Mouse (Mus musculus): ENCODE measurements at regions not wholly inside any gene's neighbourhood (a gene's known extent, or its start where the extent isn't known, plus 50 kb on each side); places are given as distances from the start of the nearest gene placed in this dataset.
"Not testable (repeated sequence)": the region's sequence is repeated elsewhere in the genome, so short reads cannot be mapped to it uniquely, and the experiment has no call there.

DNA sequence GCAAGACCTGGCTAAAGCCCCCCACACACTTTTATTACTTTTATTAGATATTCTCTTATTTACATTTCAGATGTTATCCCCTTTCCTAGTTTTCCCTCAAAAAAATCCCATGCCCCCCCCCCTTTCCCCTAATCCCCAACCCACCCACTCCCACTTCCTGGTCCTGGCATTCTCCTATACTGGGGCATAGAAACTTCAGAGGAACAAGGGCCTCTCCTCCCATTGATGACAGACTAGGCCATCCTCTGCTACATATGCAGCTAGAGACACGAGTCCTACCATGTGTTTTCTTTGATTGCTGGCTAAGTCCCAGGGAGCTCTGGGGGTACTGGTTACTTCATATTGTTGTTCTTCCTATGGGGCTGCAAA is 116.8 kb downstream of the Rfpl4b start:
- not testable (repeated sequence) for H3K4me1 ChIP-seq (ENCODE audit: insufficient read depth); H3K4me3 ChIP-seq (ENCODE audit: low read depth, low read length); H3K27me3 ChIP-seq (ENCODE audit: insufficient read depth, low read length); H3K9me3 ChIP-seq (ENCODE audit: low read depth, low read length); DNase-seq; H3K9ac ChIP-seq; H3K36me3 ChIP-seq (ENCODE audit: insufficient read depth); H3K27ac ChIP-seq (ENCODE audit: low read depth); H3K4me2 ChIP-seq
- 0 out of 2 replicates have a peak, but pooled peaks have one; percentile 24 for ATAC-seq (ENCODE audit: insufficient read depth)
- WGBS, result 46% methylated on average over 1 of the region's 1 CpGs

GRCm38 (mm10) chr10:38703954-38704761 is 117.4 kb downstream of the Rfpl4b start:
- no peak overlapping the region for H3K4me2 ChIP-seq
- H3K9ac ChIP-seq, result no peak overlapping the region
- peak; percentile 56; the same call in 1 of the 2 replicates for ATAC-seq (ENCODE audit: insufficient read depth)
- no peak for TF ChIP-seq CTCF (IDR thresholded peaks at IDR 0.05; ENCODE audit: low read depth)
- H3K4me3 ChIP-seq (ENCODE audit: low read depth, low read length), result no peak overlapping the region
- H3K27me3 ChIP-seq (ENCODE audit: insufficient read depth, low read length), result no peaks in the 10 kb centered on the region
- no peaks in the 10 kb centered on the region for H3K9me3 ChIP-seq (ENCODE audit: low read depth, low read length)
- WGBS, result 53% methylated on average over 4 of the region's 4 CpGs
- no peaks in the 10 kb centered on the region for H3K36me3 ChIP-seq (ENCODE audit: insufficient read depth)
- no peaks in the 10 kb centered on the region for H3K4me1 ChIP-seq (ENCODE audit: insufficient read depth)
- DNase-seq, result peak; percentile 76
- no peak overlapping the region for H3K27ac ChIP-seq (ENCODE audit: low read depth)

DNA sequence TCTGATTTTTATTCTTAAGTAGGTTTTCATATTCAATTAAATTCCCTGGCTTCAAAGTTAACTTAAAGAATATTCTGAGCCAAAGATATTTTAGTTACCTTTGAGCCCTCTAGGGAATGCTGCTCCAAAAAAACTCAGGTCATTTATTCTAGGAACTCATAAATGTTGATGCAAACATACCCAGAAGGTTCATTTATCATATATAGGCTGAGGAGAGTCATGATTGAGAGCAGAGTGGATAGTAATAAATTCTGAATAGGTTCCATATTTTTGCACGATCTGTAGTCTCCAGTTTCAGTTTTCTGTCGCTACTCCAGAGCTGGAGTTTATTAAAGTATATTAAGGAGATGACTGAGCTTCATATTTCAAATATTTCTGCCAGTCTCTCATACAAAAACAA is 144.1 kb downstream of the Rfpl4b start:
- H3K4me2 ChIP-seq, result no peak overlapping the region
- H3K9ac ChIP-seq, result no peak overlapping the region
- 68% methylated on average over 2 of the region's 2 CpGs for WGBS
- DNase-seq, result no peak
- no peak for TF ChIP-seq CTCF (IDR thresholded peaks at IDR 0.05; ENCODE audit: low read depth)
- no peak overlapping the region for H3K4me3 ChIP-seq (ENCODE audit: low read depth, low read length)
- no peaks in the 10 kb centered on the region; the same call in 1 of the 2 replicates for H3K9me3 ChIP-seq (ENCODE audit: low read depth, low read length)
- H3K27me3 ChIP-seq (ENCODE audit: insufficient read depth, low read length), result no peaks in the 10 kb centered on the region
- H3K36me3 ChIP-seq (ENCODE audit: insufficient read depth), result no peaks in the 10 kb centered on the region
- ATAC-seq (ENCODE audit: insufficient read depth), result no peak
- no peaks in the 10 kb centered on the region for H3K4me1 ChIP-seq (ENCODE audit: insufficient read depth)
- H3K27ac ChIP-seq (ENCODE audit: low read depth), result no peak overlapping the region

GRCm38 (mm10) chr10:38668610-38669009 is 153.0 kb downstream of the Rfpl4b start:
- H3K27ac ChIP-seq (ENCODE audit: low read depth), result no peak overlapping the region
- no peak overlapping the region for H3K4me3 ChIP-seq (ENCODE audit: low read depth, low read length)
- H3K4me2 ChIP-seq, result no peak overlapping the region
- H3K36me3 ChIP-seq (ENCODE audit: insufficient read depth), result no peaks in the 10 kb centered on the region
- no peaks in the 10 kb centered on the region for H3K4me1 ChIP-seq (ENCODE audit: insufficient read depth)
- no peak overlapping the region for H3K9ac ChIP-seq
- H3K27me3 ChIP-seq (ENCODE audit: insufficient read depth, low read length), result no peaks in the 10 kb centered on the region
- ATAC-seq (ENCODE audit: insufficient read depth) (no peak), DNase-seq (no peak)
- TF ChIP-seq CTCF (IDR thresholded peaks at IDR 0.05; ENCODE audit: low read depth), result no peak
- no peaks in the 10 kb centered on the region for H3K9me3 ChIP-seq (ENCODE audit: low read depth, low read length)

DNA sequence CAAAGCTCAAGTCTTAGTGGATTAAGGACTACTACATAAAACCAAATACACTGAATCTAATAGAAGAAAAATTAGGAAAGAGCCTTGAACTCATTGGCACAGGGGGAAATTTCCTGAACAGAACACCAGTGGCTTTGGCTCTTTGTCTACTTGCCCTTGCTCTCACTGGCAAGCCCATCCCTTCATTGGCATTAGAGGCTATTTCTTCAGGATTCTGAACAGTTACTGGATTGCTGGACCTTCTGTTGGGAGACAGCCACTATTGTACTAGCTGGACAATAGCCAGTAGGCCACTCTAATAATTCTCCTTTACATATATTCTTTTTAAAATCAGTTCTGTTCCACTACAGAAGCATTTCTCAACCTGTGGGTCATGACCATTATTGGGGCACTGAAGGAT is 153.7 kb downstream of the Rfpl4b start:
- ATAC-seq (ENCODE audit: insufficient read depth) (no peak), DNase-seq (no peak)
- H3K27me3 ChIP-seq (ENCODE audit: insufficient read depth, low read length), result no peaks in the 10 kb centered on the region
- H3K27ac ChIP-seq (ENCODE audit: low read depth), result no peak overlapping the region
- H3K9ac ChIP-seq, result no peak overlapping the region
- H3K4me1 ChIP-seq (ENCODE audit: insufficient read depth), result no peaks in the 10 kb centered on the region
- H3K4me3 ChIP-seq (ENCODE audit: low read depth, low read length), result no peak overlapping the region
- TF ChIP-seq CTCF (IDR thresholded peaks at IDR 0.05; ENCODE audit: low read depth), result no peak
- no peaks in the 10 kb centered on the region for H3K36me3 ChIP-seq (ENCODE audit: insufficient read depth)
- no peaks in the 10 kb centered on the region for H3K9me3 ChIP-seq (ENCODE audit: low read depth, low read length)
- no peak overlapping the region for H3K4me2 ChIP-seq

DNA sequence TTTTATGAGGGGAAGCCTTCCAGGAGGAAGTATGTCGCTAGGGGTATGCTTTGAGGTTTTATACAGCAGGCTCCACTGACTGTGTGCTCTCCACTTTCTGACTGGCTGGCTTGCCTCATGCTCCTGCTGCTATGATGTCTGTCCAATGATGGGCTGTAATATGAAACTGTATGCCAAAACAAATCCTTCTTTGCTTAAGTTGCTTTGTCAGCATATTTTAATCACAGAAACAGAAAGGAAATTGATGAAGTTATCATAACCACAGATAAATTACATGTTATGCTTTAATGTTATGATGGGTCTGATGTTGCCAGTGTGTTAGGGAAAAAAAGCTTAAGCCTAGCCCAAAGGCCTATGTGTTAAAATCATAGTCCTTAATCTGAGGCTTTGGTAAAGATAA is 185.9 kb downstream of the Rfpl4b start:
- 52% methylated on average over 1 of the region's 1 CpGs for WGBS
- ATAC-seq (ENCODE audit: insufficient read depth), result no peak
- no peak for DNase-seq

DNA sequence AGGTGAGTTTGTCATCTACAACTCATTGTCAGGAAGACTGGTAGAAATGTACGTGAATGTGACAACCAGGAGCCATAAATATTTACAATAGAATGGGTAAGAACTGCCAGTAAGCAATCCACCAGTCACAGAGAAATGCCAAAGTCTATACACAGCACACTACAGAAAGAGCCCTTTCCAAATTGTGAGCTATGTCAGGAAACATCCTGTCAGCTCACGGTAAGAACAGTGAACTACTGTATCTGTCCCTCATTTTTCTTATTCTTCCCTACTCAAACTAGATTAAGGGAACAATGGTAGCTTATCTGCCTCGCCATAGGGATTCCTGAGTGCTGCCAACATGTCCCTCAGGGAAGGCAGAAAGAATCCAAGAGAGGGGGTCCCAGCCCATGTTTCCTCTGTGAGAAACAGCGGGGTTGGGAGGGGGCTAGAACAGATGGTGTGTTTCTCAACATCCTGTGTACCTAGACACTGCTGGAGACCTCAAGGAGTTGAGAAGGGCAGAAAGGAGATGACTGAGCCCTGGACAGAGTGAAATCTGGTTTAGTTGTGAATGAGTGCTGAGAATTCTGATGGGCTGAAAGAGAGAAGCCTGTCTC is 191.6 kb downstream of the Rfpl4b start:
- no peak overlapping the region for H3K27ac ChIP-seq (ENCODE audit: low read depth)
- no peak for ATAC-seq (ENCODE audit: insufficient read depth)
- no peak overlapping the region for H3K4me3 ChIP-seq (ENCODE audit: low read depth, low read length)
- no peaks in the 10 kb centered on the region for H3K4me1 ChIP-seq (ENCODE audit: insufficient read depth)
- no peak for TF ChIP-seq CTCF (IDR thresholded peaks at IDR 0.05; ENCODE audit: low read depth)
- WGBS, result 56% methylated on average over 4 of the region's 4 CpGs
- H3K9me3 ChIP-seq (ENCODE audit: low read depth, low read length), result no peaks in the 10 kb centered on the region
- H3K36me3 ChIP-seq (ENCODE audit: insufficient read depth), result no peaks in the 10 kb centered on the region
- DNase-seq, result no peak
- no peak overlapping the region for H3K9ac ChIP-seq
- H3K27me3 ChIP-seq (ENCODE audit: insufficient read depth, low read length), result no peaks in the 10 kb centered on the region
- H3K4me2 ChIP-seq, result no peak overlapping the region

More for the DNA sequence above, 185.9 kb downstream of the Rfpl4b start:
- no peak for TF ChIP-seq CTCF (IDR thresholded peaks at IDR 0.05; ENCODE audit: low read depth)
- H3K9me3 ChIP-seq (ENCODE audit: low read depth, low read length), result no peaks in the 10 kb centered on the region
- no peaks in the 10 kb centered on the region for H3K27me3 ChIP-seq (ENCODE audit: insufficient read depth, low read length)
- H3K9ac ChIP-seq, result no peak overlapping the region
- H3K4me2 ChIP-seq, result no peak overlapping the region
- no peak overlapping the region for H3K4me3 ChIP-seq (ENCODE audit: low read depth, low read length)
- H3K4me1 ChIP-seq (ENCODE audit: insufficient read depth), result no peaks in the 10 kb centered on the region
- H3K36me3 ChIP-seq (ENCODE audit: insufficient read depth), result no peaks in the 10 kb centered on the region
- no peak overlapping the region for H3K27ac ChIP-seq (ENCODE audit: low read depth)

Measured in lung, embryonic 14.5 days (tissue).